Mouse (Mus musculus) ES-CJ7 (cell line): ENCODE measurements around the gene Mepce.
"Not testable (repeated sequence)": the region's sequence is repeated elsewhere in the genome, so short reads cannot be mapped to it uniquely, and the experiment has no call there.

Experiments used
- DNase-seq: peaks from one replicate; pipeline ENCODE4 v3.0.0; 2011; ENCODE audit warnings: low read depth, low spot score

Gene Mepce

GRCm38 (mm10) chr5:137787151-137787928, at the start of gene Mepce, which contains the start of gene Zcwpw1:
TSS of gene Mepce (minus strand) at chr5:137787655.
TSS of gene Zcwpw1 (plus strand) at chr5:137787798.
- peak; percentile 97 for DNase-seq

GRCm38 (mm10) chr5:137837110-137837509, 49.7 kb upstream of the Mepce start:
- not testable (repeated sequence) for DNase-seq

GRCm38 (mm10) chr5:137836611-137837010, 49.2 kb upstream of the Mepce start:
- no peak for DNase-seq

GRCm38 (mm10) chr5:137835966-137836520, 48.6 kb upstream of the Mepce start, which contains the start of gene Pilra:
TSS of gene Pilra (minus strand) at chr5:137836281.
- DNase-seq: not testable (repeated sequence)

- no peak for DNase-seq
These were observed 46.0 kb upstream of the Mepce start for GRCm38 (mm10) chr5:137833500-137833899.

- DNase-seq: no peak
These were observed 44.1 kb upstream of the Mepce start for GRCm38 (mm10) chr5:137831506-137831905.

GRCm38 (mm10) chr5:137831106-137831505, 43.7 kb upstream of the Mepce start:
- DNase-seq: no peak

- no peak for DNase-seq
These were observed 42.8 kb upstream of the Mepce start for GRCm38 (mm10) chr5:137830238-137830637.

GRCm38 (mm10) chr5:137828694-137829093, 41.2 kb upstream of the Mepce start:
- no peak for DNase-seq

- no peak for DNase-seq
These were observed 39.0 kb upstream of the Mepce start for GRCm38 (mm10) chr5:137826421-137826820.

GRCm38 (mm10) chr5:137825971-137826370, 38.5 kb upstream of the Mepce start:
- no peak for DNase-seq

GRCm38 (mm10) chr5:137825030-137825429, 37.6 kb upstream of the Mepce start:
- no peak for DNase-seq

- no peak for DNase-seq
These were observed 36.1 kb upstream of the Mepce start for GRCm38 (mm10) chr5:137823455-137824045.

- no peak for DNase-seq
These were observed 35.1 kb upstream of the Mepce start for GRCm38 (mm10) chr5:137822602-137823001.

- DNase-seq: no peak
These were observed 34.7 kb upstream of the Mepce start for GRCm38 (mm10) chr5:137822126-137822525.

- no peak for DNase-seq
These were observed 30.2 kb upstream of the Mepce start for GRCm38 (mm10) chr5:137817466-137818222.

- no peak for DNase-seq
These were observed 20.9 kb upstream of the Mepce start for GRCm38 (mm10) chr5:137808316-137808715.

GRCm38 (mm10) chr5:137806158-137806557, 18.7 kb upstream of the Mepce start:
- DNase-seq: no peak

GRCm38 (mm10) chr5:137800917-137801316, 13.5 kb upstream of the Mepce start:
- DNase-seq: no peak

GRCm38 (mm10) chr5:137796606-137797005, 9.2 kb upstream of the Mepce start:
- no peak for DNase-seq

- no peak for DNase-seq
These were observed 4.1 kb upstream of the Mepce start for GRCm38 (mm10) chr5:137791553-137791952.

GRCm38 (mm10) chr5:137788946-137789531, 1.6 kb upstream of the Mepce start:
- DNase-seq: no peak
